Mouse (Mus musculus) liver, postnatal 0 days (tissue): ENCODE results near the gene Cmas.

Experiments used
- CTCF ChIP-seq: sonication (generic); IDR thresholded peaks from 2 replicates; pipeline ENCODE4 v1.5.1; 2016; ENCODE audit warnings: antibody characterized with exemption, low read depth
- EP300 ChIP-seq: IDR thresholded peaks from 2 replicates; pipeline ENCODE4 v1.6.1; 2016; ENCODE audit warnings: antibody characterized with exemption, low read depth, mild to moderate bottlenecking

GRCm38 (mm10) chr6:142732567-142733290 is 23.8 kb upstream of the Cmas start:
- no peak for TF ChIP-seq CTCF
- no peak for TF ChIP-seq EP300
